Mouse (Mus musculus) heart, adult 2 months (tissue): ENCODE data around the gene Ap2m1.

Experiments
- CTCF ChIP-seq: fragments of 200-600 bp; IDR thresholded peaks from 2 replicates; pipeline ENCODE4 v1.8.1; 2022; ENCODE audit warnings: antibody characterized with exemption, mild to moderate bottlenecking, moderate library complexity
- EP300 ChIP-seq: fragments of 200-500 bp; IDR thresholded peaks from 2 replicates; pipeline ENCODE4 v1.6.1; 2011; ENCODE audit warnings: low read depth, low read length, control low read depth; ENCODE audit not compliant: insufficient read depth

GRCm38 (mm10) chr16:20488151-20488550 lies 47.1 kb upstream of the Ap2m1 start:
- no peak for TF ChIP-seq EP300
- no peak for TF ChIP-seq CTCF
